Mouse (Mus musculus) right cerebral cortex, postnatal 25 days (tissue): ENCODE measurements around the gene Ubtd1.
"Not testable (repeated sequence)": the region's sequence is repeated elsewhere in the genome, so short reads cannot be mapped to it uniquely, and the experiment has no call there.

Experiments
- DNase-seq: peaks from one replicate; pipeline ENCODE4 v3.0.0; 2022

The Ubtd1 gene

GRCm38 (mm10) chr19:42069241-42069525 lies 87.6 kb downstream of the Ubtd1 start:
- DNase-seq: no peak

GRCm38 (mm10) chr19:42071221-42071620 lies 89.7 kb downstream of the Ubtd1 start:
- DNase-seq: no peak

GRCm38 (mm10) chr19:42071886-42072608 lies 90.5 kb downstream of the Ubtd1 start:
- DNase-seq: no peak

GRCm38 (mm10) chr19:42072802-42073201 lies 91.2 kb downstream of the Ubtd1 start:
- no peak for DNase-seq

GRCm38 (mm10) chr19:42075051-42075450 lies 93.5 kb downstream of the Ubtd1 start:
- DNase-seq: no peak

GRCm38 (mm10) chr19:42075992-42076391 lies 94.4 kb downstream of the Ubtd1 start:
- DNase-seq: no peak

GRCm38 (mm10) chr19:42078566-42078965 lies 97.0 kb downstream of the Ubtd1 start:
- no peak for DNase-seq

GRCm38 (mm10) chr19:42079006-42079405 lies 97.4 kb downstream of the Ubtd1 start:
- DNase-seq: no peak

GRCm38 (mm10) chr19:42079950-42080349 lies 98.4 kb downstream of the Ubtd1 start:
- DNase-seq: no peak

GRCm38 (mm10) chr19:42080469-42080868 lies 98.9 kb downstream of the Ubtd1 start:
- DNase-seq: no peak

GRCm38 (mm10) chr19:42081613-42082012 lies 100.0 kb downstream of the Ubtd1 start:
- DNase-seq: not testable (repeated sequence)
